Mouse (Mus musculus): ENCODE data around the gene Olfr286. TPM values are rescaled to one million over a fixed set of nuclear protein-coding genes. Genes with fewer than 3 reads are reported as not detected.
A peak's percentile ranks its signal among the peaks of the same experiment; 100 is the strongest.

Olfr286 gene
- not detected for total RNA-seq (2022)

- no peak for DNase-seq (ENCODE audit: low spot score in 2 of 2)
Measured at GRCm38 (mm10) chr15:98234350-98234749, at the start of gene Olfr286. Gene Olfr286 (minus strand): TSS chr15:98234450.

GRCm38 (mm10) chr15:98257776-98258175 lies 23.5 kb upstream of the Olfr286 start:
- DNase-seq (ENCODE audit: low spot score in 2 of 2), result no peak

GRCm38 (mm10) chr15:98257193-98257592 lies 22.9 kb upstream of the Olfr286 start, which contains the start of gene H1fnt:
Gene H1fnt (minus strand): TSS chr15:98257293.
- no peak for DNase-seq (ENCODE audit: low spot score in 2 of 2)

- DNase-seq (ENCODE audit: low spot score in 2 of 2), result peak; percentile 4 to 6
Measured at GRCm38 (mm10) chr15:98256271-98256670, 22.0 kb upstream of the Olfr286 start.

- DNase-seq (ENCODE audit: low spot score in 2 of 2), result no peak
Measured at GRCm38 (mm10) chr15:98235442-98235841, 1.2 kb upstream of the Olfr286 start.

GRCm38 (mm10) chr15:98226096-98226495 lies 8.2 kb downstream of the Olfr286 start:
- no peak for DNase-seq (ENCODE audit: low spot score in 2 of 2)

- DNase-seq (ENCODE audit: low spot score in 2 of 2), result no peak
Measured at GRCm38 (mm10) chr15:98225610-98226009, 8.6 kb downstream of the Olfr286 start.

- no peak for DNase-seq (ENCODE audit: low spot score in 2 of 2)
Measured at GRCm38 (mm10) chr15:98222377-98222776, 11.9 kb downstream of the Olfr286 start.

GRCm38 (mm10) chr15:98220877-98221276 lies 13.4 kb downstream of the Olfr286 start, which contains the start of the genes Gm44579 and Olfr287:
Gene Gm44579 (minus strand): TSS chr15:98220977.
Gene Olfr287 (minus strand): TSS chr15:98221056.
- DNase-seq (ENCODE audit: low spot score in 2 of 2), result no peak

GRCm38 (mm10) chr15:98214130-98214529 lies 20.1 kb downstream of the Olfr286 start:
- no peak for DNase-seq (ENCODE audit: low spot score in 2 of 2)

GRCm38 (mm10) chr15:98213336-98213870 lies 20.8 kb downstream of the Olfr286 start:
- DNase-seq (ENCODE audit: low spot score in 2 of 2), result no peak

GRCm38 (mm10) chr15:98209676-98210075 lies 24.6 kb downstream of the Olfr286 start:
- no peak for DNase-seq (ENCODE audit: low spot score in 2 of 2)

GRCm38 (mm10) chr15:98195442-98195841 lies 38.8 kb downstream of the Olfr286 start, which contains the start of gene Olfr288:
Gene Olfr288 (minus strand): TSS chr15:98195542.
- DNase-seq (ENCODE audit: low spot score in 2 of 2), result no peak

- DNase-seq (ENCODE audit: low spot score in 2 of 2), result no peak
Measured at GRCm38 (mm10) chr15:98184456-98184855, 49.8 kb downstream of the Olfr286 start.

- DNase-seq (ENCODE audit: low spot score in 2 of 2), result no peak
Measured at GRCm38 (mm10) chr15:98181856-98182570, 52.2 kb downstream of the Olfr286 start.

- DNase-seq (ENCODE audit: low spot score in 2 of 2), result peak; percentile 92 to 96
Measured at GRCm38 (mm10) chr15:98181132-98181711, 53.0 kb downstream of the Olfr286 start.

GRCm38 (mm10) chr15:98180567-98181131 lies 53.6 kb downstream of the Olfr286 start:
- no peak for DNase-seq (ENCODE audit: low spot score in 2 of 2)

GRCm38 (mm10) chr15:98177320-98177719 lies 56.9 kb downstream of the Olfr286 start:
- DNase-seq (ENCODE audit: low spot score in 2 of 2), result no peak
